In the genomic region with DNA sequence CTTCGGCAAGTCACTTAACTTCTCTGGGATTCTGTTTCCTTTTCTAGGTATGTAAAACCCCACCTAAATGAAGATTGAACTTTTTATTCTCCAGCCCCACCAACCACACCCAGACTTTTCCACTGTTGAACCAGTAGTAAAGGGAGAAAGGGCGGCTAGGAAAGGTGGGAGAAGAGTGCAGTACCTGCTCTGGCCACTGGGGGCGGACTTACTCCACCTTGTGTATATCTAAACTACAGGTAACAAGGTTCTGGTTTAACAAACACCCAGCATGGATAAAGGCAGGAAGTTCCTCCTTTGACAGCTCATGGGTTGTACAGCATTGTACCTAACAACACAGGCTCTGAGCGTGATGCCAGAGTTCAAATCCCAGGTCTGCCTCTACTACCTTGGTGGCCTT, we compare ENCODE assay signal across 8 mouse cellular contexts. TPM values are rescaled to one million over a fixed set of nuclear protein-coding genes. Genes with fewer than 3 reads are reported as not detected.
DNase-seq lines count a peak whose midpoint lies in the region; ATAC-seq and TF ChIP-seq lines count a peak whose summit lies in the region.
"Had no signal": no experiment of that assay in that cellular context is flagged by ENCODE, and none has a peak within 500 bp of the region (broad histone marks: within the 10 kb centered on the region; RNA-seq: fewer than 3 reads in every experiment).

No protein-coding gene starts in this region.

- TF ChIP-seq RAD21 in CH12.LX (IDR thresholded peaks at IDR 0.05; ENCODE audit: low read depth, low read length) = peak; percentile 74

- no peak overlapping the region for H3K4me3 ChIP-seq in CH12.LX (replicated peaks in 1 of 3; ENCODE audit: low read depth in 2 of 3, low read length in 2 of 3, poor library complexity in 1 of 3)
- H3K4me3 ChIP-seq: limb, embryonic 12.5 days had no signal

- intact Hi-C loops in gastrocnemius, postnatal 14 days (cut with DNase I; ENCODE audit: low total_unique reads) = loop anchor here (5.0 kb wide), 1 partner anchor 199 kb away; no protein-coding TSS in a partner anchor

- TF ChIP-seq CTCF in CH12.LX (conservative IDR thresholded peaks at IDR 0.05 in 1 of 2, IDR thresholded peaks at IDR 0.05 in 1 of 2; ENCODE audit: low read depth in 2 of 2, low read length in 2 of 2) (peak; percentile 79 to 96), Patski (IDR thresholded peaks at IDR 0.05) (peak; percentile 86)

- H3K79me2 ChIP-seq in CH12.LX (replicated peaks; ENCODE audit: control insufficient read depth, extremely low read depth, insufficient read depth, poor library complexity, severe bottlenecking) = no peaks in the 10 kb centered on the region

- ATAC-seq in Patski = no peak

- peaks cover 0 to 5% of the 10 kb centered on the region in 2 experiments; a peak in 1 of 4 replicates for H3K4me1 ChIP-seq in CH12.LX (ENCODE audit: control insufficient read depth in 1 of 2, insufficient read depth in 2 of 2)

- no peak overlapping the region for H3K9ac ChIP-seq in CH12.LX (ENCODE audit: insufficient read depth, low read depth)
- H3K9ac ChIP-seq: limb, embryonic 12.5 days had no signal

- H3K27me3 ChIP-seq in CH12.LX (replicated peaks) (peaks cover 81% of the 10 kb centered on the region), Patski (peaks cover 20% of the 10 kb centered on the region)

- POLR2A ChIA-PET in Patski (lab: Charles Lee) = no interaction called here

- no peak overlapping the region for H3K27ac ChIP-seq in CH12.LX (ENCODE audit: insufficient read depth, low read depth)
- H3K27ac ChIP-seq: limb, embryonic 12.5 days had no signal

- no peak overlapping the region for H3K4me2 ChIP-seq in CH12.LX (ENCODE audit: insufficient read depth, low read depth, poor library complexity, severe bottlenecking)
- H3K4me2 ChIP-seq: limb, embryonic 12.5 days had no signal

- DNase-seq in layer of hippocampus, adult 11-12 months (ENCODE audit: low spot score) = peak; percentile 42
- no peak for DNase-seq in layer of hippocampus, adult 9-11 months
- peak; percentile 32 for DNase-seq in CH12.LX (ENCODE audit: extremely low read depth)
- no peak for DNase-seq in Patski (ENCODE audit: low read depth, low spot score)
- peak; percentile 37 for DNase-seq in gastrocnemius, postnatal 14 days
- peak; percentile 44 for DNase-seq in lung, postnatal 25 days (ENCODE audit: low spot score)
- no peak for DNase-seq in Muller cell, postnatal 12 days (ENCODE audit: inconsistent ontology term)

- in situ Hi-C loops in CH12.LX (cut with MboI; ENCODE audit: low pct_ligation_motif_present, low pct_unique_long_range_greater_than_20kb, low sequenced_read_pairs) (loop anchor here (10.0 kb wide), 1 partner anchor 197 kb away; no protein-coding TSS in a partner anchor), Patski (cut with MboI; ENCODE audit: low pct_unique_long_range_greater_than_20kb) (loop anchor here (5.0 to 25.0 kb wide), 3 partner anchors 199 to 1466 kb away; no protein-coding TSS in a partner anchor)

- no peaks in the 10 kb centered on the region for H3K9me3 ChIP-seq in CH12.LX (replicated peaks; ENCODE audit: low read length)
- H3K9me3 ChIP-seq: limb, embryonic 12.5 days had no signal

- TF ChIP-seq EP300 in CH12.LX (IDR thresholded peaks at IDR 0.05; ENCODE audit: low read length) = no peak

- dilution Hi-C loops in CH12.LX (cut with MboI; ENCODE audit: extremely low pct_ligation_motif_present, extremely low pct_unique_long_range_greater_than_20kb, low sequenced_read_pairs) = no loop called here

- no peak for TF ChIP-seq POLR2A in CH12.LX (IDR thresholded peaks at IDR 0.05; ENCODE audit: low read depth, low read length)

- no peaks in the 10 kb centered on the region for H3K36me3 ChIP-seq in CH12.LX (replicated peaks in 1 of 2; ENCODE audit: control insufficient read depth in 1 of 2, insufficient read depth in 1 of 2, low read length in 1 of 2)
- H3K36me3 ChIP-seq: limb, embryonic 12.5 days had no signal

- CTCF ChIA-PET in Patski (lab: Charles Lee) = no interaction called here

TF ChIP-seq in CH12.LX, 34 proteins besides CTCF, POLR2A, EP300 and RAD21:
- TF ChIP-seq KAT2A (IDR thresholded peaks at IDR 0.05; ENCODE audit: insufficient replicate concordance, low read length) (no peak), SMC3 (IDR thresholded peaks at IDR 0.05; ENCODE audit: low read depth, low read length) (peak; percentile 49)

RNA-seq across cellular contexts. Expression of a gene that starts 11.4 kb away (rescaled TPM):
- total RNA-seq in CH12.LX (2012; rRNA removed) = 0.04 TPM in 1 of 2 replicates, not detected in the other
- total RNA-seq in CH12.LX (2014; rRNA removed) = 0.08 and 0.17 TPM in 2 replicates
- 0.33 and 0.47 TPM in 2 replicates for polyA plus RNA-seq in CH12.LX (2012; ENCODE audit: insufficient read length, low read depth)
- 11.8 TPM for polyA plus RNA-seq in Patski (2021)
- 10 to 100 TPM; 13.3 to 28.3 TPM for total RNA-seq in gastrocnemius, postnatal 14 days (2021)

RNA-seq across cellular contexts. Expression of a gene that starts 44.3 kb away (rescaled TPM):
- total RNA-seq in CH12.LX (2012; rRNA removed) = not detected in 2 replicates
- total RNA-seq in CH12.LX (2014; rRNA removed) = 0.32 TPM in 1 of 2 replicates, not detected in the other
- not detected in 2 replicates for polyA plus RNA-seq in CH12.LX (2012; ENCODE audit: insufficient read length, low read depth)
- polyA plus RNA-seq in Patski (2021) = 0.35 TPM
- 1 to 10 TPM in 1 of 2 experiments, under 1 TPM in 1; 0.66 to 3.9 TPM for total RNA-seq in gastrocnemius, postnatal 14 days (2021)
- polyA plus RNA-seq: limb, embryonic 12.5 days had no signal

Comparison
In these comparisons a context has a peak if more than half of its experiments do, and no peak if none do; other contexts are left out.
1. DNase-seq: peak in layer of hippocampus, adult 11-12 months (single experiment), CH12.LX (single experiment), gastrocnemius, postnatal 14 days (single experiment) and lung, postnatal 25 days (single experiment); none in layer of hippocampus, adult 9-11 months (single experiment), Patski (single experiment) and Muller cell, postnatal 12 days (single experiment).
2. RNA of a gene that starts 11.4 kb away (total RNA-seq): 13.3 to 28.3 TPM in gastrocnemius, postnatal 14 days; 0.04 to 0.17 TPM in CH12.LX; every median in the first group is over 10 times any median in the second.